In the genomic region with DNA sequence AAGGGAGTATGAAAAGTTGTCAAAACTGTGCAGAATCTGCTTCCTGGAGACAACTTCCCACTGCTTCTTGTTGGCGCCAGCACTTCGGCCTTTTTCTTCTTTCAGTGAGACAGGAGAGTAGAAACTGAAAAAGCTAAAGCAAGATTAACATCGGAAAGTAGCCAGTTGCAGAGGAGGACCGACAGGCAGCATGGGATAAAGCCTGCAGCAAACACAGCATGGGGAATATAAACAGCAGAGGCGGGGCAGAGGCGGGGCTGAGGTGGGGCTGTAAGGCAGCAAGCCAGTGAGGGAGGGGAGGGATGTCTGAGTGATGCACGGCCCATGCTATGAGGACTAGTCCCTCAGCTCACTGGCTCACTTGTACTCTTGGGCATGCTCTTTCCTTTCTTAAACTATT, we compare ENCODE assay signal across 9 mouse cellular contexts.
DNase-seq lines count a peak whose midpoint lies in the region; ATAC-seq and TF ChIP-seq lines count a peak whose summit lies in the region.
"Had no signal": no experiment of that assay in that cellular context is flagged by ENCODE, and none has a peak within 500 bp of the region (broad histone marks: within the 10 kb centered on the region; RNA-seq: fewer than 3 reads in every experiment).

No protein-coding gene starts in this region.

- peaks cover 5% of the 10 kb centered on the region; the same call in 1 of the 2 replicates for H3K9me3 ChIP-seq in heart, embryonic 14.5 days (ENCODE audit: control insufficient read depth, low read length)
- H3K9me3 ChIP-seq: liver, embryonic 15.5 days had no signal

- H3K36me3 ChIP-seq in heart, embryonic 14.5 days (ENCODE audit: control insufficient read depth, insufficient read depth, low read length) = no peaks in the 10 kb centered on the region
- no peaks in the 10 kb centered on the region; the same call in 1 of the 2 replicates for H3K36me3 ChIP-seq in testis, adult 2 months (ENCODE audit: control insufficient read depth, insufficient read depth, low read length)
- H3K36me3 ChIP-seq: liver, embryonic 15.5 days had no signal

- H3K4me1 ChIP-seq in heart, embryonic 14.5 days (ENCODE audit: control insufficient read depth in 2 of 2, insufficient read depth in 2 of 2, low read length in 2 of 2) = no peaks in the 10 kb centered on the region
- no peaks in the 10 kb centered on the region; the same call in 1 of the 2 replicates for H3K4me1 ChIP-seq in testis, adult 2 months (ENCODE audit: control insufficient read depth, insufficient read depth, low read length)
- H3K4me1 ChIP-seq: liver, embryonic 15.5 days had no signal

- no peaks in the 10 kb centered on the region for H3K27me3 ChIP-seq in heart, embryonic 14.5 days (ENCODE audit: control insufficient read depth, insufficient read depth, low read length)
- H3K27me3 ChIP-seq in testis, adult 2 months (ENCODE audit: control insufficient read depth, insufficient read depth, low read length) = no peaks in the 10 kb centered on the region
- H3K27me3 ChIP-seq: liver, embryonic 15.5 days had no signal

- H3K9ac ChIP-seq in heart, embryonic 14.5 days (ENCODE audit: low read length) = no peak overlapping the region
- H3K9ac ChIP-seq: liver, embryonic 15.5 days had no signal

- no peak overlapping the region for H3K27ac ChIP-seq in heart, embryonic 14.5 days (replicated peaks in 1 of 2; ENCODE audit: control insufficient read depth in 1 of 2, insufficient read depth in 1 of 2, low read depth in 2 of 2, low read length in 2 of 2)
- H3K27ac ChIP-seq in testis, adult 2 months (ENCODE audit: control insufficient read depth, insufficient read depth, low read depth, low read length) = no peak overlapping the region
- H3K27ac ChIP-seq: liver, embryonic 15.5 days had no signal

- DNase-seq in heart, adult 18-20 months = no peak
- no peak for DNase-seq in testis, postnatal 14 days (ENCODE audit: low spot score)
- DNase-seq in kidney, postnatal 4 days = peak; percentile 73 to 74
- peak; percentile 26 for DNase-seq in right cerebral cortex, postnatal 4 days
- DNase-seq in thymus, adult 18-20 months = no peak

- WGBS in heart, embryonic 14.5 days = 29% methylated on average over 7 of the region's 7 CpGs

- H3K4me3 ChIP-seq in heart, embryonic 14.5 days (ENCODE audit: control insufficient read depth in 1 of 2, insufficient read depth in 1 of 2, low read depth in 1 of 2, low read length in 2 of 2) = no peak overlapping the region
- H3K4me3 ChIP-seq in testis, adult 2 months (ENCODE audit: control insufficient read depth, low read depth, low read length) = peak overlapping the region; percentile 30
- H3K4me3 ChIP-seq: liver, embryonic 15.5 days had no signal

- no peak; the same call in 1 of the 2 replicates for TF ChIP-seq POLR2A in testis, adult 2 months (IDR thresholded peaks at IDR 0.05; ENCODE audit: control insufficient read depth, low read depth, low read length)

- TF ChIP-seq CTCF in testis, adult 2 months (IDR thresholded peaks at IDR 0.05; ENCODE audit: control insufficient read depth, insufficient read depth, insufficient replicate concordance, low read depth, low read length) = no peak

- ATAC-seq in heart, embryonic 14.5 days (ENCODE audit: insufficient number of reproducible peaks, insufficient read depth, low FRiP score, low read depth) = no peak
- no peak for ATAC-seq in activated CD4-positive, CD25-positive, alpha-beta regulatory T cell, adult 4 months

- H3K4me2 ChIP-seq in heart, embryonic 14.5 days (ENCODE audit: low read length) = peak overlapping the region; percentile 23
- H3K4me2 ChIP-seq: liver, embryonic 15.5 days had no signal

Comparison
In these comparisons a context has a peak if more than half of its experiments do, and no peak if none do; other contexts are left out.
1. DNase-seq: peak in kidney, postnatal 4 days (2 of 2) and right cerebral cortex, postnatal 4 days (single experiment); none in heart, adult 18-20 months (0 of 2), testis, postnatal 14 days (single experiment) and thymus, adult 18-20 months (0 of 2).